Comparison of ENCODE assay signal across 17 mouse cellular contexts in genomic region chr7:111787921-111788320, GRCm38 (mm10). TPM values are rescaled to one million over a fixed set of nuclear protein-coding genes. Genes with fewer than 3 reads are reported as not detected.
"Had no signal": no experiment of that assay in that cellular context is flagged by ENCODE, and none has a peak within 500 bp of the region (broad histone marks: within the 10 kb centered on the region; RNA-seq: fewer than 3 reads in every experiment).

No protein-coding gene starts in this region.

- H3K9me3 ChIP-seq: liver, embryonic 13.5 days; liver, embryonic 15.5 days; megakaryocyte, embryonic 14.5 days; midbrain, embryonic 13.5 days; midbrain, embryonic 15.5 days; neural tube, embryonic 12.5 days; stomach, embryonic 15.5 days had no signal

- H3K4me2 ChIP-seq: liver, embryonic 11.5 days; liver, embryonic 13.5 days; liver, embryonic 15.5 days; midbrain, embryonic 11.5 days; midbrain, embryonic 13.5 days; midbrain, embryonic 15.5 days; neural tube, embryonic 12.5 days; stomach, embryonic 15.5 days had no signal

- H3K27ac ChIP-seq: liver, embryonic 13.5 days; liver, embryonic 15.5 days; macrophage; midbrain, embryonic 13.5 days; midbrain, embryonic 15.5 days; neural tube, embryonic 12.5 days; stomach, embryonic 15.5 days; stomach, postnatal 0 days had no signal

- ATAC-seq: liver, postnatal 0 days; midbrain, embryonic 13.5 days; midbrain, embryonic 15.5 days had no signal

- H3K9ac ChIP-seq: liver, embryonic 13.5 days; liver, embryonic 15.5 days; liver, postnatal 0 days; midbrain, embryonic 13.5 days; midbrain, embryonic 15.5 days; neural tube, embryonic 12.5 days; stomach, embryonic 15.5 days had no signal

- DNase-seq: liver, embryonic 13.5 days; liver, postnatal 0 days; right cerebral cortex, postnatal 14 days; thymus, adult 2 months; thymus, postnatal 25 days; thymus, postnatal 4 days had no signal

- H3K4me3 ChIP-seq: liver, embryonic 13.5 days; liver, embryonic 15.5 days; megakaryocyte, embryonic 14.5 days; midbrain, embryonic 13.5 days; midbrain, embryonic 15.5 days; neural tube, embryonic 12.5 days; stomach, embryonic 15.5 days had no signal

- H3K27me3 ChIP-seq: liver, embryonic 13.5 days; liver, embryonic 15.5 days; megakaryocyte, embryonic 14.5 days; midbrain, embryonic 13.5 days; midbrain, embryonic 15.5 days; neural tube, embryonic 12.5 days; stomach, embryonic 15.5 days had no signal

- H3K36me3 ChIP-seq: liver, embryonic 13.5 days; liver, embryonic 15.5 days; midbrain, embryonic 13.5 days; midbrain, embryonic 15.5 days; neural tube, embryonic 12.5 days; stomach, embryonic 15.5 days had no signal

- H3K4me1 ChIP-seq: liver, embryonic 13.5 days; liver, embryonic 15.5 days; megakaryocyte, embryonic 14.5 days; midbrain, embryonic 15.5 days; neural tube, embryonic 12.5 days had no signal

RNA-seq across cellular contexts. Expression of gene Galnt18, which starts 8.1 kb away (rescaled TPM):
- total RNA-seq: monocyte, adult 5-6 weeks had no signal
- polyA plus RNA-seq: macrophage had no signal
